Mouse (Mus musculus): ENCODE data around the gene Rab3a. TPM values are rescaled to one million over a fixed set of nuclear protein-coding genes. Genes with fewer than 3 reads are reported as not detected.

Rab3a gene
- polyA plus RNA-seq, 1 experiment from 2014 or later: 28.6 TPM

GRCm38 (mm10) chr8:70808239-70808638 lies 53.8 kb downstream of the Rab3a start, which contains the start of gene Il12rb1:
Il12rb1 (plus strand) TSS chr8:70808449.
- DNase-seq (ENCODE audit: low spot score) (no peak), ATAC-seq (no peak)
- Histone ChIP-seq H3K4me3 (ENCODE audit: low read depth, low read length) (no peak within 1 kb of the TSS), H3K4me1 (ENCODE audit: insufficient read depth, low read depth, low read length) (peaks cover 3% of the 10 kb centered on the region; the same call in 1 of the 2 replicates), H3K4me2 (replicated peaks; ENCODE audit: low read depth, low read length) (no peak within 1 kb of the TSS), H3K9ac (replicated peaks; ENCODE audit: low read depth) (no peak within 1 kb of the TSS), H3K27me3 (replicated peaks; ENCODE audit: insufficient read depth, low read length) (0 out of 2 replicates have a peak, but pooled peaks cover 7% of the 10 kb centered on the region), H3K9me3 (ENCODE audit: low read length) (no peaks in the 10 kb centered on the region), H3K36me3 (ENCODE audit: insufficient read depth, low read length) (no peaks in the 10 kb centered on the region), H3K27ac (ENCODE audit: low read length) (no peak within 1 kb of the TSS)
- no peak for TF ChIP-seq CTCF (IDR thresholded peaks at IDR 0.05)
- TF ChIP-seq EP300 (IDR thresholded peaks at IDR 0.05): no peak
- 66% methylated on average over 5 of the region's 5 CpGs for WGBS

Small RNA genes within 50 kb of the gene (microRNA-seq; reads per million reads assigned to microRNA genes)
- gene Mir7240: 0.98 reads per million

Other genes starting within 250 kb of the Rab3a start
- gene Rex1bd, start 247.9 kb upstream of the Rab3a start, polyA plus RNA-seq (2015; fragmentation: Nextera tagmentation; extraction: Ambion mirVana): 103 and 117 TPM in 2 replicates
- gene Uba52, start 243.9 kb upstream of the Rab3a start, polyA plus RNA-seq (2015; fragmentation: Nextera tagmentation; extraction: Ambion mirVana): 723 and 836 TPM in 2 replicates
- gene Fkbp8, start 227.0 kb upstream of the Rab3a start, polyA plus RNA-seq (2015; fragmentation: Nextera tagmentation; extraction: Ambion mirVana): 222 and 228 TPM in 2 replicates
- 56.1 and 62.4 TPM in 2 replicates for gene Kxd1, start 226.7 kb upstream of the Rab3a start, polyA plus RNA-seq (2015; fragmentation: Nextera tagmentation; extraction: Ambion mirVana)
- 11.8 and 13.0 TPM in 2 replicates for gene Ell, start 215.2 kb upstream of the Rab3a start, polyA plus RNA-seq (2015; fragmentation: Nextera tagmentation; extraction: Ambion mirVana)
- 49.1 and 57.8 TPM in 2 replicates for gene Isyna1, start 160.3 kb upstream of the Rab3a start, polyA plus RNA-seq (2015; fragmentation: Nextera tagmentation; extraction: Ambion mirVana)
- gene Ssbp4, start 145.8 kb upstream of the Rab3a start, polyA plus RNA-seq (2015; fragmentation: Nextera tagmentation; extraction: Ambion mirVana): 117 and 125 TPM in 2 replicates
- gene Lrrc25, start 138.5 kb upstream of the Rab3a start, polyA plus RNA-seq (2015; fragmentation: Nextera tagmentation; extraction: Ambion mirVana): 4.2 TPM in 2 replicates
- 1.3 and 2.3 TPM in 2 replicates for gene Gdf15, start 122.2 kb upstream of the Rab3a start, polyA plus RNA-seq (2015; fragmentation: Nextera tagmentation; extraction: Ambion mirVana)
- 32.9 and 34.4 TPM in 2 replicates for gene Pgpep1, start 94.3 kb upstream of the Rab3a start, polyA plus RNA-seq (2015; fragmentation: Nextera tagmentation; extraction: Ambion mirVana)
- 95.9 and 104 TPM in 2 replicates for gene Lsm4, start 81.4 kb upstream of the Rab3a start, polyA plus RNA-seq (2015; fragmentation: Nextera tagmentation; extraction: Ambion mirVana)
- 107 and 109 TPM in 2 replicates for gene Jund, start 55.7 kb upstream of the Rab3a start, polyA plus RNA-seq (2015; fragmentation: Nextera tagmentation; extraction: Ambion mirVana)
- gene Iqcn, start 51.2 kb upstream of the Rab3a start, polyA plus RNA-seq (2015; fragmentation: Nextera tagmentation; extraction: Ambion mirVana): 0.04 and 0.07 TPM in 2 replicates
- 0.50 and 0.54 TPM in 2 replicates for gene Gm3336, start 36.1 kb upstream of the Rab3a start, polyA plus RNA-seq (2015; fragmentation: Nextera tagmentation; extraction: Ambion mirVana)
- gene Pde4c, start 31.0 kb upstream of the Rab3a start, polyA plus RNA-seq (2015; fragmentation: Nextera tagmentation; extraction: Ambion mirVana): 0.93 and 2.0 TPM in 2 replicates
- 57.4 and 88.8 TPM in 2 replicates for gene Mpv17l2, start 6.3 kb downstream of the Rab3a start, polyA plus RNA-seq (2015; fragmentation: Nextera tagmentation; extraction: Ambion mirVana)
- gene Pik3r2, start 22.0 kb downstream of the Rab3a start, polyA plus RNA-seq (2015; fragmentation: Nextera tagmentation; extraction: Ambion mirVana): 28.0 and 30.5 TPM in 2 replicates
- gene Mast3, start 50.4 kb downstream of the Rab3a start, polyA plus RNA-seq (2015; fragmentation: Nextera tagmentation; extraction: Ambion mirVana): 7.3 and 7.6 TPM in 2 replicates
- gene Il12rb1, start 53.8 kb downstream of the Rab3a start, polyA plus RNA-seq (2015; fragmentation: Nextera tagmentation; extraction: Ambion mirVana): 0.13 and 0.16 TPM in 2 replicates
- gene Arrdc2, start 85.0 kb downstream of the Rab3a start, polyA plus RNA-seq (2015; fragmentation: Nextera tagmentation; extraction: Ambion mirVana): 9.4 and 10.7 TPM in 2 replicates
- gene Kcnn1, start 108.6 kb downstream of the Rab3a start, polyA plus RNA-seq (2015; fragmentation: Nextera tagmentation; extraction: Ambion mirVana): 0.24 and 0.25 TPM in 2 replicates
- 63.7 and 68.5 TPM in 2 replicates for gene Ccdc124, start 119.3 kb downstream of the Rab3a start, polyA plus RNA-seq (2015; fragmentation: Nextera tagmentation; extraction: Ambion mirVana)
- gene Slc5a5, start 138.1 kb downstream of the Rab3a start, polyA plus RNA-seq (2015; fragmentation: Nextera tagmentation; extraction: Ambion mirVana): 0.12 and 0.13 TPM in 2 replicates
- gene Rpl18a, start 142.7 kb downstream of the Rab3a start, polyA plus RNA-seq (2015; fragmentation: Nextera tagmentation; extraction: Ambion mirVana): 3,759 and 4,424 TPM in 2 replicates
- 22.7 and 25.5 TPM in 2 replicates for gene Map1s, start 151.3 kb downstream of the Rab3a start, polyA plus RNA-seq (2015; fragmentation: Nextera tagmentation; extraction: Ambion mirVana)